Mouse (Mus musculus): ENCODE results near the gene Dnm1.
"Not testable (repeated sequence)": the region's sequence is repeated elsewhere in the genome, so short reads cannot be mapped to it uniquely, and the experiment has no call there.

Dnm1 gene

DNA sequence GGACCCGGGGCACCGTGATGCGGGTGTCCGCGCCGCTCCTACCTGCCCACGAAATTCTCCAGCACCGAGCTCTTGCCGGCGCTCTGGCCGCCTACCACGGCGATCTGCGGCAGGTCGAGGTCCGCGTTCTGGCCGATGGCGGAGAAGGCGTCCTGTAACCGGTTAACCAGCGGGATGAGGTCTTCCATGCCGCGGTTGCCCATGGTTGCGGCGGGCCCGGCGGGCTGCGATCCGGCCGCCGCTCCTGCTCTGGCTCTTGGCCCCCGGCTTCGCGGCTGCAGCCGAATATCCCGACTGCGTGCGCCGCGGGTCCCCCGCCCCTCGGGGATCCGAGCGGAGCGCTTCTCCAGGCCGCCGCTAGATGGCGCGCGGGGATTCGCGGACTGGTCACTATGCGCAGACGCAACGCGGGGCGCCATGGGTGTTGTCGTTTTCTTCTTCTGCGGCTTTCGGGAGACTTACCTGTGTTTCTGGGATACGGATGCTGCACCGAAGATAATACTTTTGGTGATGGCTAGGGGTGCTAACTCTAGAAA lies at the start of gene Dnm1:
TSS of gene Dnm1 (minus strand) at position 332 of the 536 bp plus-strand sequence.
- peak; percentile 88 to 94 for DNase-seq (ENCODE audit: low spot score in 2 of 2)

DNA sequence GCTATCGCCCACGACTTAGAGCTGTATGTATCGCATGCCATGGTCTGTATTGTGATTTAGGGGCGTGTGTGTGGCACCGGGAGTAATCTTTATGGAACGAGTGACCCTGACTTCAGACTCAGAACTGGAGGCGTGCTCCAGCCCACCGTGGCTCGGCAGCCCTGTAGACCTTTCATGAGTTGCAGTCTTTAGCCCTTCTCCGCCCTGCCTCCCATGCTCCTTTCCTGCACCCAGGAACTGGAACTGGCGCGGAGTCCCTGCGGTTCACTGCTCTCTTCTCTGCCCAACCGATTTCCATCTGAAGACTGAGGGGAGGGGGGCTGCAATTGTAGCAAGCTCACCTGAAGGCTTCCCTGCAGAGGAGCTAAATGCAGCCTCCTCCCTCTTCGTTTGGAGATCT lies 43.6 kb upstream of the Dnm1 start:
- no peak for DNase-seq (ENCODE audit: low spot score in 2 of 2)

DNA sequence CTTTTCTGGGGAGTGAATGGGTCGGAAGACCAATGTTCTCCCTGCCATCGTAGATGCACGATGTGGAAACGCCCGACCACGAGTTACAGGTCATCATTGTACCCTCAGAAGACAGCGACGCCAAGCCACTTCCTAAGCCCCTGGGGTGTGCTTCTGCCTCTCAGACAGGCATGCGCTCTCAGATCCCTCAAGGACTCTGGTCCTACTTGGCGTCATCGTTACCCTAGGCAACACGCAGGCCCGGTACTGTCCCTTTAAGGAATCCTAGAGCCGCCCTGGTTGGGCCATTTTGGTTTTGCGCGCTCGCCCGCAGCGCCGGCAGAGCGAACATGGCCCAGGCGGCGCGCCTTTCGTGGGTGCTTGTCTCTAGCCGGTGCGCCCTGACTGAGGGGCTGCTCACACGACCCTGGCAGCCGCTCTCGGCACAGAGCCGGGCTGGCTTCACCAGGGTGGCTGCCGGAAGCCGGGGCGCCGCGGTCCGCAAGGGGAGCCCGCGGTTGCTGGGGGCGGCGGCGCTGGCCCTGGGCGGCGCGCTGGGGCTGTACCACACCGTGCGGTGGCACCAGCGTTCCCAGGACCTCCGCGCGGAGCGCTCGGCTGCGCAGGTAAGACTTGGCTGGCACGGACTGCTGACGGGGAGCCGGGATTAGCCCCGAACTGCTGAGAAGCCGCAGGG lies 42.9 kb upstream of the Dnm1 start:
- peak; percentile 85 to 88 for DNase-seq (ENCODE audit: low spot score in 2 of 2)

DNA sequence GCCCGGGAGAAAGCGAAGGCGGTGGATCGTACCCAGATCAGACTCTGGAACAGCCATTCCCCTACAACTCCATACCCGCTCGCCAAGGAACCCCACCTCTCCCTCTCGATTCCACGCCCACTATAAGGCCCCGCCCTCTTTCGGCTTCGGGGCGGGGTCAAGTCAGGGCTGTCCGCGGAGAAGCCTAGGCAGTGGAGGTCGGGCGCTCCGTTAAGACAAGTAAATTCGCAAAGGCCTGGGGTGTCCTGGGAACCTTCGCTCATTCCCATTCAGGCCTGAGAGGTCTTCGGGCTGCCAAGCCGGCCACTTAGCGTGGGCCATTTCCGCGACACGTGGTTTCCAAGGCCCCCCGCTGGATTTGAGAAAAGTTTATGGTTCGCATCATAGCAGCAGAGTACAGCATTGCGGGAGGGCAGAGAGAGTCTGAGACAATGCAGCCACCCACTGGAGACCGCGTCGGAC lies 42.4 kb upstream of the Dnm1 start, which contains the start of gene Ptges2:
TSS of gene Ptges2 (plus strand) at position 413 of the 462 bp plus-strand sequence.
- peak; percentile 84 to 89 for DNase-seq (ENCODE audit: low spot score in 2 of 2)

DNA sequence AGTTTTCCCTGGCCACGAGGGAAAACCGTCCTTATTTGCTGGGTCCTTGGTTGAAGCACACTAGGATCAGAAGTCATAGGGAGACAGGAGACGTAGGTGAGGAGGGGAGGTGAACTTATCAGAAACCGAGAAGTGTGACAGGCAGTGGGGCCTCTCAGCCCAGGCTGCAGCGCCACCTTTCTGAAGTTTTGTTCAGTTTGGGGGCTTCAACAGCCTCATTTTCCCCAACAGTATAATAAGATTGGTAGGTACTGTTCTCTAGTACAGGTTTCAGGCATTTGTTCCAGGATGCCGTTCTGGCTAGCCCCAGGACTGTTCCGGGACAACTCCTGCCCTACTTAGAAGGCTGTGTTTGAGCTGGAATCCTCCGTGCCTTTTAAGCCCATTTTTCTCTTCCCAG lies 41.8 kb upstream of the Dnm1 start:
- DNase-seq (ENCODE audit: low spot score in 2 of 2) = no peak

DNA sequence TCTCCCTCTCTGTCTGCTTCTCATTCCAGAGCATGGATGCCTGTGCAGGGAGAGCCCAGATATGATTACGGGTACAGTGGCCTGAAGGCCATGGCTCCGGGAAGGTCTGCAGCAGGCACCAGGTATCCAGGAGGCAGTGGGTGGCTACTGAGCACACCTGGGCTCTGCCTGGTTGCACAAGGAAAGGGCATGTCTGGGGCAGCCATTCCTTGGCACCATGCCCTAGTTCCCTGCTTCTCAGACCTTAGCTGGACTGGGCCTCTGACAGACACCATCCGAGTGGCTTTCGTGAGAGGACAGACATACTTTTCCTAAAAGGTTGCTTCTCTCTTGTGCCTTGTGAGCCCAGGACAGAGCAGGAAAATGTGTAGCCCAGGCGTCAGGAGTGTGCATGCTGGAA lies 38.9 kb upstream of the Dnm1 start:
- no peak for DNase-seq (ENCODE audit: low spot score in 2 of 2)

DNA sequence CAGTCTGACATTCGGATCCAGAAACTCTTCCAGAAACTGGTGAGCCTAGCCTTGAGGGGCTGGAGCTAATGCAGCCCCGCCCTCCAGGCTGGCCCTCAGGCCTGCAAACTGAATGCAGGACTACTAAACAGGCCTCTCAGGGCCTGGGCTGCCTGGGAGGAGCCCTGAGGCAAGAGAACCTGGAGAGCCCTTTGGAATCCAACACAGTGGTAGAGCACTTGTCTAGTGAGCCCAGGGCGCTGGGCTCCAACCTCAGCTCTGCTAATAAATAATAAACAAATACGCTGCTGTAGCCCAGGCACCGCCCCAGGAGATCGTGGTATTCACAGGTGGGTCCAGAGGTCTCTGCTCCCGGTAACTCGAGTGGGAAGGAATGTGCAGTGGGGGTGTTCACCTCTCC lies 37.7 kb upstream of the Dnm1 start:
- DNase-seq (ENCODE audit: low spot score in 2 of 2) = no peak

DNA sequence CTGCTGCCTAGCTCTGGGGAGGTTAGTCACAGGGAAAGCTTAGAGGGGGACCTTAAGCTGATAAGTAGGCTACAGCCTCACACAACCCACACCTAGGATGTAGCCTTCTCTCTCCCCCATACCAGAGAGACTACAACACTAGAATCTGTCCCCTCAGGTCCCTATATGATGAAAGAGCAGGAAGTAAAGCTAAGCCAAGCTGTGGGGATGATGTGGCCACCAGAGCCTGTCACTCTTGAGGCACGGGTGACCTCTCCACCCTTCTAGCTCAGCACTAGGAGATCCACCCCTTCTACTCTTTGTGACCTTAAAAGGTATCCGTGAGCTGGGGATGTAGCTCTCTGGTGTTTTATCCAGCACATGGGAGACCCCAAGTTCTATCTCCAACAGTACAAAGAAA lies 36.0 kb upstream of the Dnm1 start:
- DNase-seq (ENCODE audit: low spot score in 2 of 2) = no peak

DNA sequence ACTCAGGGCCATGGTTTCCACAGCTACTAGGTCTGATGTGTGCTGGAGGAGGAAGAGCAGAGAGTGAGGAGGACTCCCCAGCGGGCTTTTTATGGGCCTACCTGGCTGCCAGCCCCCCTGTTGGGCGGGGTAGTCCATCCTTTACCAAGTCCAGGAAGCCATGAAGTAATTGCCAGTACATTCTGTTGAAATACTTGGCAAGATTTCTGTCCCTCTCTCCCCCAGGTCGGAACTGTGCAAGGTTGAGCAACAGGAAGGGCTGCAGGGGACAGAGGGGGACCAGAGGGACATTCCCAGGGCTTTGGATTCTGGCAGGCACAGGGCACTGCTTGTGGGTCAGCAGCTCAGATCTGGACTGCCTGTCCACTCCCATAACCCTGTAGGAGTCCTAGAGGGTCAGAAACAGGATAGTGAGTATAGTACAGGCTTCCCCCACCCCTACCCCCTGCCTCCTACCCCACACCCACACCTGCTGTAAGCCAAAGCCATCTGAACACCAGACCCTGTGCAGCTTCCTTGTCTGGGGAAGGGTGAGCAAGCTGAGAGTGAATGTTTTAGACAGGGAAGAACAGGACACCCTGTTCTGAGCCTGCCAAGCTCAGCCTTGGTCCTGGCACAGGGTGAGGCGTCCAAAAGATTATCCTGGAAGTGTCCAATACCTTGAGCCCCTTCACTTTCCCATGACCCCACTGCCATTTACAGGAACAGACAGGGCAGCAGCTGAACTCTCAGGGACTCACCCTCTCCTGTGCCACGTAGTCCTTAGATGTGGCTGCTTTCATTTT lies 34.8 kb upstream of the Dnm1 start, which contains the start of gene Lcn2:
TSS of gene Lcn2 (minus strand) at position 547 of the 785 bp plus-strand sequence.
- DNase-seq (ENCODE audit: low spot score in 2 of 2) = no peak

DNA sequence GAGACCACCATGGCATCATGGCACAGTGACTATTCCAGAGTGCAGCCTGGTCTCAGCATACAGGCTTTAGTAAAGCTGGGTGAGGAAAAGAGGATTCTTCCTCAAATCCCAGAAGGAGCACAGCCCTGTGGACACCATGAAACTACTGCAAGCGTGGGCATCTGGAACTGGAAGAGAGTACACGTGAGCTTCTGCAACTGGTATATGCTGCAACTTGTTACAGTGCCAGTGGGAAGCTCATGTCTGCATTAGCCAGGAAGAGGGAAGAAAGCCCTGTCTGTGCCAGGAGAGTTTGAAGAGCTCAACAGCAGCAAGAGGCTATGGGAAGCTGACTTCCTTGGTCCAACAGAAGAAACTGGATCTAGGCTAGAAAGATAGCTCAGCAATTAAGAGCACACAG lies 29.6 kb upstream of the Dnm1 start:
- DNase-seq (ENCODE audit: low spot score in 2 of 2) = no peak

DNA sequence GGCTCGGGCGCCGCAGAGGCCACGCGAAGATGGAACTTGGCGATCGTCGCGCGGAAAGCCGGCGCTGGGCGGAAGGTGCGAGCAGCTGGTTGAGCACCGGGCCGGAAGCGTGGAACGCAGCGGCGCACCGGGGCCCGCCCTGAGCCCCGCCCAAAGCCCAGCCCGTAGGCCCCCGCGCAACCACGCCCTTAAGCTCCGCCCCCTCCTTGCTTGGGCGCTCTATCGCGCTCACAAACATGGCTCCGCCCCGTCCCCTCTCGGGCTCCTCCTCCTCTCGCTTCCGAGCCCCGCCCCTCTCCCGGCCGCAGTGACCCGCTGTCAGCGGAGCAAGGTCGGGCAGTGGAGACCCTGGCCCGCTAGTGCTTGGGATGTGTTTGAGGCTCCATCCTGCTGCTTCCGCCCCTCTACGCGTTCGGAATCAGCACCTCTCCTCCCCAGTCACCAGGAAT lies 28.7 kb upstream of the Dnm1 start, which contains the start of gene 1110008P14Rik:
TSS of gene 1110008P14Rik (minus strand) at position 164 of the 449 bp plus-strand sequence.
- peak; percentile 90 to 95 for DNase-seq (ENCODE audit: low spot score in 2 of 2)

DNA sequence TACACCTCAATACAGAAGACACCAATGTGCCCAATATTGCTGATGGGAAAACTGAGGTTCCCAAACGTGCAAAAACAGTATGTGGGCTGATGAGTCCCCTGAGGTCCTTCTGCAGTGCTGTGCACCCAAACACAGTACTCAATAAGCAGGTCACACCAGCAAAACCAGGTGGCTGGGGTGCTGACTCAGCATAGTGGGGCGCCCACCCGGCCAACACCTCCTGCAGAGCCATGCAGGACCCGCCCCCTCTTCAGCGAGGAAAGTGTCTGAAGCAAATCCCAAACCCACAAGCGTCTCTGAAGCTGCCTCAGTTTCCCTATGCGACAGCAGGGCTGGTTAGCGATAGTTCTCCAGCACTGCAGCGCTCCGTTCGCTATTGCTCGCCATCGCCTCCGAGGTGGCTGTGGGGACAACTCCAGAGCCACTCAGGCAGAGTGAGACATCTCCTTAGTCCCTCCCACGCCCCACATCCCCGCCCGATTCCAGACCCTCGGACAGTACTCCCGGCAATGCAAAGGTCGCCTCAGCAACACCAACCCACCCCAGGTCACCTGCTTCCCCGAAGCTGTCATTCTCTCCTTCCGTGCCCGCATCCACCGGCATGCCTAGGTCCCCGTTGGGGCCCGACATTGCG lies 28.1 kb upstream of the Dnm1 start:
- DNase-seq (ENCODE audit: low spot score in 2 of 2) = no peak

DNA sequence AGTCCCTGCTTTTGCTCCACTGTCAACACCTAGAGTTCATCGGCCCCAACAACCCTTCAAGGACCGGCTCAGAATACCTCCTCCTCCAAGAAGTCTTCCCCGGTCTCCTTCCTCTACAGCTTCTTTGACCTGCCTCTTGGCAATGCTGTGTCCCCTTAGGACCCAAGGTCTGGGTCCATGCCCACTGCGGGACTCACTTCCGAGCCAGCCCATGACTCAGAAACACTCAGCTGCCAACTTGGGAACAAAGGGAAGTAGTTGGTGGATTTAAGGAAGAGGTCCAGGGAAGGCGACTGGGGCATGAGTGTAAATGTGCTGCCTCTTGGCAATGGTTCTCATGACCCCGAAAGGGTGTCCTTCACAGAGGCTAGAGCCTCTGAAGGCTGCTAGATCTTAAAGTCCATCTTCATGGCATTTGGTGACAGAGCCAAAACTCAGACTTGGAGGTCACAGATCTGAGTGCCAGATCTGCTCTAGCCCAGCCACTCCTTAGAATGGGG lies 26.9 kb upstream of the Dnm1 start:
- no peak for DNase-seq (ENCODE audit: low spot score in 2 of 2)

DNA sequence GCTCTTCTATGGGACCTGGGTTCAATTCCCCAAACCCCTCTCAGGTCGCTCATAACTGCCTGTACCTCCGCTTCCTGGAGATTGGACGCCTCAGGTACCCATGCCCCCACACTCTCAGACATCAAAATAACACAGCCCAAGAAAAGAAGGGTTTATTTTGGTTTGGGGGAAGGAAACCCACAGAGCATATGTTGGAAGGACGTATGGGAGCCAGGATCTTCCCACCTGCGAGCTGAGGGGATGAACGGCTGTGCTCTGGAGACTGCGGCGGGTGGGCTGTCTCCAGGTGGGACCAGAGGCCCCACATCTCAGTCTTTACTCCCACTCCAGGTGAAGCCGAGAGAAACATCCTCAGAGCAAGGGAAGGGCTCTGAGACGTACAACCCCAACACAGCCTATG lies 23.8 kb upstream of the Dnm1 start:
- no peak for DNase-seq (ENCODE audit: low spot score in 2 of 2)

DNA sequence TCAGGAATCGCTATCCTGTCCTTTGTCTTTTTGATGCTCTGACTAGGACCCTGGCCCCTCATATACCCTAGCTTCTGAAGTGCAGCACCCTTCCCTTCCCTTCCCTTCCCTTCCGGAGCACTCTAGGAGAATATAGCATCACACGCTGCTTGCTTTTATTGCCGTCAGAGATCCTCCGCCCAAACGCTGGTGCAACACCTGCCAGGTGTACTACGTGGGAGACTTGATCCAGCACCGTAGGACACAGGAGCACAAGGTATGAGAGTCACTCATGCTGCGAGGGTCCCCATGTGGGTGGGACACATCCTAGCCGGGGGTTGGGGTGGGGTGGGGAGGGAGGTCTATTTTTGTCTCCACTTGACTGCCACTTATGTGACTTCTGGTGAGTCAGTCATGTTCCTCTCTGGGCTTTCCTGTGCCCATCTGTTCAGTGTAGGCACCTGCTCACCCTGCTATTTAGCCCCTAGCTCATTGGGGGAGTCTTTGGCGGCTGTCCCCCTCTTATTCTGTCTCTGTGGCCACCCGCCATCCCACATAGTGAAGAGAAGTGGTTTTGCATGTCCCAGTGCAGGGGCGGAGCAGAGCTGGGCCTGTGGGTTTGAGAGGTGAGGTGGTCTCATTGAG lies 22.3 kb upstream of the Dnm1 start:
- DNase-seq (ENCODE audit: low spot score in 2 of 2) = no peak

DNA sequence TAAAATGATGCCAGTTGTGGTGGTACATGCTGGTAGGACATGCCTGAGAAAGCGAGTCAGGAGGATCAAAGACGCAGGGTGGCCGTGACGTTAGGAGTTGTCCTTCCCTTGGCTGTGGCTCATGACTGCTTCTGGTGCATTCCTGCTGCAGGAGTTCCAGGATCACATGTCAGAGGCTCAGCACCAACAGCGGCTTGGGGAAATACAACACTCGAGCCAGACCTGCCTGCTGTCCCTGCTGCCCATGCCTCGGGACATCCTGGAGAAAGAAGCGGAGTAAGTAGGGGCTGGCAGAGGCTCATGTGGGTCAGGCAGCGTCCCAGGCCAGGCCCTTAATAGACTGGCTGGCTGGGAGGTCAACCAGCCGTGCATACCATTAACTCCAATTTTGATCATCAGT lies 21.1 kb upstream of the Dnm1 start:
- no peak for DNase-seq (ENCODE audit: low spot score in 2 of 2)

DNA sequence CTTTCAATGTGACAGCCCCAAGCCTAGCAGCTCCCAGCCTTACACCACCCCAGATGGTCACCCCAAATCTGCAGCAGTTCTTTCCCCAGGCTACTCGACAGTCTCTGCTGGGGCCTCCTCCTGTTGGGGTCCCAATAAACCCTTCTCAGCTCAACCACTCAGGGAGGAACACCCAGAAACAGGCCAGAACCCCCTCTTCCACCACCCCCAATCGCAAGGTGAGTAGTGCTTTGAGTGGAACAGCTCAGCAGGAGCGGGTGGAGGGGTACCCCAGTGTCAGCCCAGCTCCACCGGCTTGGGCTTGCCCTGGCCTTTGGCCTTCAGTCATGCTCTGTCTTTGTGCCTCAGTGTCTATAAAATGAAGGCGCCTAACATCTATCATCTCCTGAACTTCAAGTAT lies 14.2 kb upstream of the Dnm1 start:
- DNase-seq (ENCODE audit: low spot score in 2 of 2) = no peak

DNA sequence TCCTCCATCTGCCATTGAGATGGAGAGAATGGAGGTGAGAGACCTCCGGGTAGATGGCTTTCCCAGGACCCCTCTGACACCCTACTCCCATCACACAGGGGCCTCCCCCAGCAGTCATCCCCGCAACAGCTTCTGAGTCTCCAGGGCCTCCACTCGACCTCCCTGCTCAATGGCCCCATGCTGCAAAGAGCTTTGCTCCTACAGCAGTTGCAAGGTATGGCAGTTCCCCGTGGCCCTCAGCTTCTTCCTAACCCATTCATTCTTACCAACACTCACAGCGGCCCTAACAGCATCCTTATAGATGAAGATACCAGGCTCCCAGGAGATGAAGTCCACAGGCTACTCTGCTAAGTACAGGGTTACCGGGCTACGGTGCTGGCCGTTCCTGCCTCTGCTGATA lies 11.0 kb upstream of the Dnm1 start:
- DNase-seq (ENCODE audit: low spot score in 2 of 2) = no peak

DNA sequence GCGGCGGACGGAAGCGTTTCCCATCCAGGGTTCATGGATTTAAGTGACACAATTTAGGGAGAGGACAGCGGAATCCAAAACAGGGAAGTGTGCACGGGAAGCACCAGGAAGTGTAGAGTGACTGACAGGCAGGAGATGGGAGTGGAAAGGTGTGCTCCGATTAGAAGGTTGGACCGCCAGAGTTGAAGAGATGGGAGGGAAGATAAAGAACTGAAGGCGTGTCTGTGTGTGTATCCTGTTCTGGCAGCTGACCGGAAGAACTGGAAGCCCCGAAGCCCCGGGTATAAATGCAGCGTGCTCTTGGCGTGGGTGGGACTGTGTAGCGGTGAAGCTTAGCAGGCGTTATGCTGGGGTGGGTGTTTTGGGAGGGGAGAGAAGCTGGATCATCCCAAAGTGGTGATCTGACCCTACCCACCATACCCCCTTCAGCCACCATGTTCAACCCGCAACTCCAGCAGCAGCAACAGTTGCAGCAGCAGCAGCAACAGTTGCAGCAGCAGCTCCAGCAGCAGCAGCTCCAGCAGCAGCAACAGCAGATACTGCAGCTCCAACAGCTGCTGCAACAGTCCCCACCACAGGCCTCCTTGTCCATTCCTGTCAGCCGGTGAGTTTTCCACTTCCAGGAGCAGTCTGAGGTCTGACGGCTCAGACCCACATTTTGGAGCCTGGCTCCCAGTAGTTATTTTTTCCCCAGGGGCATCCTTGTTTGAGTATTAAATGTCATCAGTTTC lies 10.4 kb upstream of the Dnm1 start:
- DNase-seq (ENCODE audit: low spot score in 2 of 2) = no peak

DNA sequence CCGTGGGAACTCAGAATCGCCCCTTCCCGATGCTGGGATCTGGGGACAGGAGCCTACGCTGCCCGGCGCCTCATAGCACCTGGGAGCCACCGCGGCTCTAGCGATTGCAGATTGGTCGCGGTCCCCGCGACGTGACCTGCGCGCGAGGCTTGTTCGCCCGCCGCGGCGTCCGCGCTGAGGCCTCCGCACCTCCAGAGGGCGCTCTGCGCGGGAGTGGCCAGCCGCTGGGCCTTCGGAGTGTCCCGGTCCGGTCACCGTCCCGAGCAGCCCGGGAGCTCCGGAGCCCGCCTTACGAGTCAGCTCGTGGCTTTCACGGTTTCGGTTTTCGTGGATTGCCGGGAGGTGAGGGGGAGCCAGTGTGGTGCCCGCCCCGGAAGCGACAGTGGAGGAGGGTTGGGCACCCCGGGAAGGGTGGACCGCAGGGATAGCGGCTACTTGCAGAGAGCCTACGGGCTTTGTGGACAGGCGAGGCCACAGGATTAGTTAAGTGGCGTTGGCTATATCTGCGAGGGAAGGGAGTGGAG lies 9.7 kb upstream of the Dnm1 start:
- DNase-seq (ENCODE audit: low spot score in 2 of 2) = peak; percentile 87 to 89

DNA sequence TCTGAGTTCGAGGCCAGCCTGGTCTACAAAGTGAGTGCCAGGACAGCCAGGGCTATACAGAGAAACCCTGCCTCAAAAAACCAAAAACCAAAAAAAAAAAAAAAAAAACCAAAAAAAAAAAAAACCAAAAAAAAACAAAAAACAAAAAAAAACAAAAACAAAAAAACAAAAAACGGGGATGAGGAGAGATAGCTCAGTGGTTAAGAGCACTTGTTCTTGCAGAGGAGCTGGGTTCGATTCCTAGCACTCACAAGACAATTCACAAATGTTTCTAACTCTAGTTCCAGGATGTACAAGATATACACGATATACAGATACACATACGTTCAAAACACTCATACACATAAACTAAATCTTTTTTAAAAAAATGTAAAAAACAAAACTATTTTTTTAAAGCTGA lies 9.1 kb upstream of the Dnm1 start:
- DNase-seq (ENCODE audit: low spot score in 2 of 2) = not testable (repeated sequence)
